Mouse (Mus musculus) E14TG2a.4 (cell line): ENCODE data around the gene Plekha5.

ENCODE experiments used
- CTCF ChIP-seq: conservative IDR thresholded peaks from 2 replicates; pipeline ENCODE4 v1.5.1; 2014; ENCODE audit warnings: low read length
- NANOG ChIP-seq: IDR thresholded peaks from 2 replicates; pipeline ENCODE4 v1.6.1; 2014; ENCODE audit warnings: borderline replicate concordance, low read length, mixed read lengths

DNA sequence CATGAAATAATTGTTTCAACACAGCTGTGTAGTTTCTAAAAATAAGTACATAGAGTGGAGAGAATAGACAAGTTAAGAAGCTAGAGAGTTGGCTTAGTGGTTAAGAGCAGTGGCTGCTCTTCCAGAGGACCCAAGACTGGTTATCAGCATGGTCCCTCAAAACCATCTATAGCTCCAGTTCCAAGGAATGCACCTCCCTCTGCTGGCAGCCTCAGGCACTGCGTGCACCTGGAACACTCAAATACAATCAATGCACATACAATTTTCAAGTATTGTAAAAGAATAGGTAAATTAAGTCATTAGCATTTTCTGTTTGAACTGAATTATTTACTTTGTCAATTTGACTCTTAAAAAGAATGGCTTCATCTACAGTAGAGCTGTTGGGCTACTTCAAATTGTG, 93.3 kb downstream of the Plekha5 start:
- peak; percentile 95 for TF ChIP-seq CTCF
- TF ChIP-seq NANOG = no peak
